Mouse (Mus musculus) myocyte (in vitro differentiated cells): ENCODE data around the gene Tm7sf2.

Experiments used
- MYOG ChIP-seq, 3 experiments: IDR thresholded peaks; one replicate each; pipeline ENCODE4 v1.6.1; 2011; ENCODE audit warnings: control low read depth in 2 of 3, low read depth in 2 of 3, mild to moderate bottlenecking in 2 of 3; ENCODE audit not compliant: insufficient read length in 2 of 3, control insufficient read depth in 1 of 3, insufficient read depth in 1 of 3
- POLR2A ChIP-seq: IDR thresholded peaks from one replicate; pipeline ENCODE4 v1.6.1; 2011; ENCODE audit warnings: low read depth, mild to moderate bottlenecking, control low read depth, moderate library complexity; ENCODE audit not compliant: insufficient read length
- TCF12 ChIP-seq: IDR thresholded peaks from one replicate; pipeline ENCODE4 v1.6.1; 2011; ENCODE audit warnings: mild to moderate bottlenecking, control low read depth; ENCODE audit not compliant: poor library complexity, insufficient read depth, severe bottlenecking
- USF1 ChIP-seq: IDR thresholded peaks from one replicate; pipeline ENCODE4 v1.6.1; 2011; ENCODE audit warnings: low read depth, mild to moderate bottlenecking, control low read depth, moderate library complexity

DNA sequence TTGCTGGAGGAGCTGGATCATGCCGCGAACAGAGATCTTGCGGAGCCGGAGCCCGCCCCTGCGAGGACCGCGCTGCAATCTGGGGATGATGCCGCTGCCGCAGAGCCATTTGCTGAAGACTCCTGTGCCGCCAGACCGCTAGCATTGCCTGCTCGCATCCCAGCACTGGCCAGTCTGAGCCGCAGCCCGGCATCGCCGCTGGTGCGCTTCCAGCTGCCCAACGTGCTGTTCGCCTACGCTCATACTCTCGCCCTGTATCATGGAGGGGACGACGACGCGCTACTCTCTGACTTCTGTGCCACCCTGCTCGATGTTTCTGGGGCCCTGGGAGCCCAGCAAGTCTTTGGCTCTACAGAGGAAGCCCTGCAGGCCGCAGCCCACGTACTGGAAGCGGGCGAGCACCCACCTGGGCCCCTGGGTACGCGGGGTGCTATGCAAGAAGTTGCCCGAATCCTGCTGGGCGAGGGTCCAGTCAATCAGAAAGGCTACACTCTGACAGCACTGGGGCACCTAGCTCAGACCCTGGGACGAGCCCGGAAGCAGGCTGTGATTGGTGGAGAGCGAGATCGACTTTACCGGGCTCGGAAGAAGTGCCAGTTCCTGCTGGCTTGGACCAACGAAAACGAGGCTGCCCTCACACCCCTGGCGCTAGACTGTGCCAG lies 6.4 kb downstream of the Tm7sf2 start:
- TF ChIP-seq USF1 (no peak), POLR2A (peak; percentile 62), TCF12 (no peak), MYOG (IDR thresholded peaks at IDR 0.05; ENCODE audit: control insufficient read depth in 1 of 3, insufficient read depth in 1 of 3, insufficient read length in 2 of 3, low read depth in 2 of 3) (no peak)
